Mouse (Mus musculus) kidney, adult 2 months (tissue): ENCODE results near the gene Rab3ip. TPM values are rescaled to one million over a fixed set of nuclear protein-coding genes. Genes with fewer than 3 reads are reported as not detected.

ENCODE experiments used
- DNase-seq: peaks from one replicate; pipeline ENCODE4 v3.0.0; 2021
- H3K27ac ChIP-seq: fragments of 200-500 bp; 2 replicates; pipeline ENCODE4 v1.5.1; 2012; ENCODE audit warnings: low read depth, low read length, control low read depth, inconsistent platforms; ENCODE audit not compliant: insufficient read depth
- H3K27me3 ChIP-seq: fragments of 200-500 bp; replicated peaks from 2 replicates; pipeline ENCODE4 v1.6.1; 2012; ENCODE audit warnings: mild to moderate bottlenecking, moderate library complexity, low read length, inconsistent platforms; ENCODE audit not compliant: control insufficient read depth, insufficient read depth
- H3K36me3 ChIP-seq: fragments of 200-500 bp; 2 replicates; pipeline ENCODE4 v1.6.1; 2012; ENCODE audit warnings: mild to moderate bottlenecking, moderate library complexity, low read length, inconsistent platforms; ENCODE audit not compliant: control insufficient read depth, insufficient read depth
- H3K4me1 ChIP-seq: fragments of 200-500 bp; 2 replicates; pipeline ENCODE4 v1.6.1; 2011; ENCODE audit warnings: low read length; ENCODE audit not compliant: control insufficient read depth, insufficient read depth
- H3K4me3 ChIP-seq: fragments of 200-500 bp; 2 replicates; pipeline ENCODE4 v1.5.1; 2011; ENCODE audit warnings: mild to moderate bottlenecking, low read depth, low read length, control low read depth; ENCODE audit not compliant: insufficient read depth
- CTCF ChIP-seq: fragments of 200-500 bp; conservative IDR thresholded peaks from 2 replicates; pipeline ENCODE4 v1.5.1; 2011; ENCODE audit warnings: low read depth, mild to moderate bottlenecking, control low read depth, low read length, moderate library complexity, mixed read lengths; ENCODE audit not compliant: insufficient read depth, insufficient read length
- POLR2A ChIP-seq: fragments of 200-500 bp; IDR thresholded peaks from one replicate; pipeline ENCODE4 v1.6.1; 2011; ENCODE audit warnings: low read depth, low read length, control low read depth
- WGBS: fragments of 180-500 bp; shearing (Covaris S2); methylation state at CpG from one replicate; pipeline ENCODE4 v1.1.7; 2018; 5-methylcytosine and 5-hydroxymethylcytosine counted together
- polyA plus RNA-seq: library from polyadenylated mRNA; depleted of rRNA; stranded (reverse); fragments of >200 nt; gene quantifications from 2 replicates; pipeline ENCODE4 v1.2.3, GENCODE M21; 2012; rRNA removed

The Rab3ip gene
- 641 and 892 TPM in 2 replicates for polyA plus RNA-seq

GRCm38 (mm10) chr10:116950009-116950769 lies at the start of gene Rab3ip:
TSS of gene Rab3ip (minus strand) at chr10:116950769.
- H3K27ac ChIP-seq, result peak within 1 kb of the TSS; percentile 99
- 4% methylated on average over 101 of the region's 103 CpGs for WGBS
- H3K4me1 ChIP-seq, result peaks cover 4% of the 10 kb centered on the region; the same call in 1 of the 2 replicates
- DNase-seq, result peak; percentile 92
- H3K36me3 ChIP-seq, result no peaks in the 10 kb centered on the region
- H3K4me3 ChIP-seq, result peak within 1 kb of the TSS; percentile 86
- no peaks in the 10 kb centered on the region for H3K27me3 ChIP-seq
- TF ChIP-seq POLR2A (peak; percentile 50), CTCF (peak; percentile 73)

- DNase-seq, result no peak
- TF ChIP-seq CTCF, result no peak
- TF ChIP-seq POLR2A, result no peak
- Histone ChIP-seq H3K27ac (no peak overlapping the region), H3K4me1 (peaks cover 7% of the 10 kb centered on the region), H3K4me3 (no peak overlapping the region), H3K36me3 (no peaks in the 10 kb centered on the region), H3K27me3 (no peaks in the 10 kb centered on the region)
- 77% methylated on average over 17 of the region's 17 CpGs for WGBS
These were observed 48.3 kb upstream of the Rab3ip start for GRCm38 (mm10) chr10:116998716-116999455.

- 19% methylated on average over 6 of the region's 6 CpGs for WGBS
- TF ChIP-seq POLR2A (no peak), CTCF (no peak)
- H3K4me1 ChIP-seq, result peaks cover 7% of the 10 kb centered on the region
- H3K27ac ChIP-seq, result no peak overlapping the region
- H3K27me3 ChIP-seq, result no peaks in the 10 kb centered on the region
- H3K4me3 ChIP-seq, result no peak overlapping the region
- no peaks in the 10 kb centered on the region for H3K36me3 ChIP-seq
- peak; percentile 80 for DNase-seq
These were observed 45.6 kb upstream of the Rab3ip start for GRCm38 (mm10) chr10:116996236-116996600.

- Histone ChIP-seq H3K4me1 (peaks cover 7% of the 10 kb centered on the region), H3K36me3 (no peaks in the 10 kb centered on the region), H3K4me3 (no peak overlapping the region), H3K27me3 (no peaks in the 10 kb centered on the region), H3K27ac (no peak overlapping the region)
- TF ChIP-seq POLR2A (no peak), CTCF (no peak)
- no peak for DNase-seq
- 59% methylated on average over 6 of the region's 6 CpGs for WGBS
These were observed 45.1 kb upstream of the Rab3ip start for GRCm38 (mm10) chr10:116995584-116996235.

GRCm38 (mm10) chr10:116995162-116995561 lies 44.6 kb upstream of the Rab3ip start:
- Histone ChIP-seq H3K36me3 (no peaks in the 10 kb centered on the region), H3K27ac (no peak overlapping the region), H3K4me1 (peaks cover 7% of the 10 kb centered on the region), H3K4me3 (no peak overlapping the region), H3K27me3 (no peaks in the 10 kb centered on the region)
- no peak for DNase-seq
- TF ChIP-seq CTCF (no peak), POLR2A (no peak)
- 76% methylated on average over 5 of the region's 5 CpGs for WGBS

- Histone ChIP-seq H3K27me3 (no peaks in the 10 kb centered on the region), H3K27ac (no peak overlapping the region), H3K36me3 (no peaks in the 10 kb centered on the region), H3K4me1 (peaks cover 7% of the 10 kb centered on the region), H3K4me3 (no peak overlapping the region)
- no peak for DNase-seq
- WGBS, result 59% methylated on average over 8 of the region's 8 CpGs
- TF ChIP-seq CTCF (no peak), POLR2A (no peak)
These were observed 43.4 kb upstream of the Rab3ip start for GRCm38 (mm10) chr10:116993971-116994370.
